Mouse (Mus musculus) embryonic facial prominence, embryonic 15.5 days (tissue): ENCODE results near the gene Ip6k2. TPM values are rescaled to one million over a fixed set of nuclear protein-coding genes. Genes with fewer than 3 reads are reported as not detected.
A peak's percentile ranks its signal among the peaks of the same experiment; 100 is the strongest.

Experiments used
- ATAC-seq: fragments of 200-750 bp; cut with Nextera tagmentation; 2 replicates; pipeline ENCODE4 v1.8.0; 2017; ENCODE audit warnings: low read depth, moderate TSS enrichment; ENCODE audit not compliant: insufficient number of reproducible peaks, low FRiP score, low TSS enrichment
- H3K27ac ChIP-seq: fragments of 300-500 bp; sonication (generic); replicated peaks from 2 replicates; pipeline ENCODE4 v1.5.1; 2015; ENCODE audit warnings: mild to moderate bottlenecking, inconsistent platforms
- H3K27me3 ChIP-seq: fragments of 300-500 bp; sonication (generic); 2 replicates; pipeline ENCODE4 v1.6.1; 2015; ENCODE audit warnings: inconsistent platforms
- H3K36me3 ChIP-seq: fragments of 300-500 bp; sonication (generic); 2 replicates; pipeline ENCODE4 v1.6.1; 2015; ENCODE audit warnings: mild to moderate bottlenecking, inconsistent platforms
- H3K4me1 ChIP-seq: fragments of 300-500 bp; sonication (generic); 2 replicates; pipeline ENCODE4 v1.6.1; 2015; ENCODE audit warnings: inconsistent platforms
- H3K4me2 ChIP-seq: fragments of 300-500 bp; sonication (generic); replicated peaks from 2 replicates; pipeline ENCODE4 v1.6.1; 2015; ENCODE audit warnings: mild to moderate bottlenecking, inconsistent platforms
- H3K4me3 ChIP-seq: fragments of 300-500 bp; sonication (generic); replicated peaks from 2 replicates; pipeline ENCODE4 v1.5.1; 2015; ENCODE audit warnings: mild to moderate bottlenecking, inconsistent platforms
- H3K9ac ChIP-seq: fragments of 300-500 bp; sonication (generic); 2 replicates; pipeline ENCODE4 v1.6.1; 2015; ENCODE audit warnings: inconsistent platforms
- H3K9me3 ChIP-seq: fragments of 300-500 bp; sonication (generic); replicated peaks from 2 replicates; pipeline ENCODE4 v1.6.1; 2016; ENCODE audit warnings: inconsistent platforms
- WGBS: fragments of 180-500 bp; shearing (Covaris S2); methylation state at CpG from one replicate; pipeline ENCODE4 v1.1.7; 2015; 5-methylcytosine and 5-hydroxymethylcytosine counted together
- polyA plus RNA-seq: library from polyadenylated mRNA; unstranded; fragments of >200 nt; fragmentation: Nextera tagmentation; extraction: Ambion mirVana; gene quantifications from 2 replicates; pipeline ENCODE4 v1.2.1, GENCODE M21; 2015

Gene Ip6k2
- polyA plus RNA-seq, 1 experiment from 2014 or later = 101 TPM

DNA sequence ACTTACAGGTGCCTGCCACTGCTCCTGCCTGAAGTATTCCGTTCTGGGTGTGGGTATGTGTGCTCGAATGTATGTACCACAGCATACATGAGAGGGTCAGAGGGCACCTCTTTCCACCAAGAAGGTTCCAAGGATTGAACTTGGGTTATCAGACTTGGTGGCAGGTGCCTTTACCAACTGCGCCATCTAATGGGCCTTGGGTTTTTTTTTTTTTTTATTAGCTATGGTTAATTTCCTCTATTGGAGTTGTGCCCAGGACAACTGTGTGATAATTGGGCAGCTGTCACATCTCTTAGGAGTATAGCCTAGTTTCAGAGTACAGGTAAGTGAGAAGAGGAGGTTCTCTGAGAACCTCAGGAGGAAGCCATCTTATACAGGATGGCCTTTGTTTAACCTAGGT, 16.0 kb downstream of the Ip6k2 start:
- H3K27ac ChIP-seq = no peak overlapping the region
- no peak overlapping the region for H3K4me3 ChIP-seq
- peaks cover 72% of the 10 kb centered on the region for H3K36me3 ChIP-seq
- peaks cover 20% of the 10 kb centered on the region for H3K4me1 ChIP-seq
- no peak overlapping the region for H3K9ac ChIP-seq
- no peaks in the 10 kb centered on the region for H3K9me3 ChIP-seq
- no peaks in the 10 kb centered on the region for H3K27me3 ChIP-seq
- ATAC-seq = no peak
- 84% methylated on average over 3 of the region's 3 CpGs for WGBS
- no peak overlapping the region for H3K4me2 ChIP-seq

GRCm38 (mm10) chr9:108805768-108806167, 22.2 kb downstream of the Ip6k2 start:
- no peak for ATAC-seq
- Histone ChIP-seq H3K9ac (no peak overlapping the region), H3K9me3 (no peaks in the 10 kb centered on the region), H3K4me2 (no peak overlapping the region), H3K27me3 (no peaks in the 10 kb centered on the region), H3K4me1 (peaks cover 21% of the 10 kb centered on the region), H3K4me3 (no peak overlapping the region), H3K27ac (no peak overlapping the region), H3K36me3 (peaks cover 49% of the 10 kb centered on the region)
- 92% methylated on average over 8 of the region's 8 CpGs for WGBS

DNA sequence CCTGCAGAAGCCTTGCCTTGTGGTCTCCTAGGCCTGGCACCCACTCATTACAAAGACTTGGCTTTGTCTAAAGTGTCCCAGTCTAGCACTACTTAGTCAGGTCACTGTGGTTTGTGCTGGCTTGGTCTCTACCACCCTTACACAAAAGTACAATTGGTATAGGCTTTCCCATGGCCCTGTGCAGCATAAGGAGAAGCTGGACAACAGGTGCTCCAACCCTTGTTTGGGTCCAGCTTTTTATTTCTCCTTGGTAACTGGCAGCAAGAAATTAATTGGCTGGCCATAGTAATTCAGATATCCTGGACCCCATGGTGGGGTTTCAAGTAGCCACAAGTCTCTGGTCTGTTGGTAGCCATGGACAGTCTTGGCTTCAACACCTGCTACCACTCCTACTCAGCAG, 22.8 kb downstream of the Ip6k2 start:
- H3K4me2 ChIP-seq = no peak overlapping the region
- H3K9me3 ChIP-seq = no peaks in the 10 kb centered on the region
- H3K27ac ChIP-seq = no peak overlapping the region
- ATAC-seq = no peak
- H3K9ac ChIP-seq = no peak overlapping the region
- H3K27me3 ChIP-seq = no peaks in the 10 kb centered on the region
- H3K36me3 ChIP-seq = peaks cover 52% of the 10 kb centered on the region
- no peak overlapping the region for H3K4me3 ChIP-seq
- H3K4me1 ChIP-seq = peaks cover 21% of the 10 kb centered on the region

DNA sequence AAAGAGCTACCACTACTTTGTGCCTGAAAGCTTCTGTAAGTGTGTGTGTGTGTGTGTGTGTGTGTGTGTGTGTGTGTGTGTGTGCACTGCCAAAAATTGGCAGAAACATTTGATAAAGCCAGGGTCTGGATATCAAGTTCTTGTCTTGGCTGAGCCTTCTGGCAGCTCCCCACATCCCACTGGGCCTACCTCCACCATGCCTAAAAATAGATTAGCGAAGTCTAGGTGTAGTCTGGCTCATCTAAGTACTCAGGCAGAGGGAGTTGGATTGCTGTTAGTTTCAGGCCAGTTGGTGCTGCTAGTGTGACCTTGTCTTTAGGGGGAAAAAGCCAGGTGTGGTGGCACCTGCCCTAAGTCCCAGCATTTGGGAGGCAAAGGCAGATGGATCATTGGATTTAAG, 23.2 kb downstream of the Ip6k2 start:
- Histone ChIP-seq H3K27ac (no peak overlapping the region), H3K4me3 (no peak overlapping the region), H3K4me1 (peaks cover 21% of the 10 kb centered on the region), H3K27me3 (no peaks in the 10 kb centered on the region), H3K9me3 (no peaks in the 10 kb centered on the region), H3K4me2 (no peak overlapping the region), H3K36me3 (peaks cover 52% of the 10 kb centered on the region), H3K9ac (no peak overlapping the region)
- 84% methylated on average over 1 of the region's 1 CpGs for WGBS
- no peak for ATAC-seq

GRCm38 (mm10) chr9:108807674-108808073, 24.1 kb downstream of the Ip6k2 start:
- WGBS = 70% methylated on average over 5 of the region's 5 CpGs
- peak overlapping the region; percentile 85; the same call in 1 of the 2 replicates for H3K4me2 ChIP-seq

GRCm38 (mm10) chr9:108808163-108808665, 24.6 kb downstream of the Ip6k2 start, which contains the start of gene Nckipsd:
TSS of gene Nckipsd (plus strand) at chr9:108808368.
- no peaks in the 10 kb centered on the region for H3K9me3 ChIP-seq
- H3K27me3 ChIP-seq = no peaks in the 10 kb centered on the region
- peak within 1 kb of the TSS; percentile 85 for H3K4me2 ChIP-seq
- under 1% methylated on average over 62 of the region's 62 CpGs for WGBS
- peaks cover 21% of the 10 kb centered on the region for H3K4me1 ChIP-seq
- peak within 1 kb of the TSS; percentile 79 for H3K4me3 ChIP-seq
- ATAC-seq = peak; percentile 84
- peaks cover 55% of the 10 kb centered on the region for H3K36me3 ChIP-seq
- peak within 1 kb of the TSS; percentile 85 for H3K9ac ChIP-seq
- H3K27ac ChIP-seq = peak within 1 kb of the TSS; percentile 29

More at GRCm38 (mm10) chr9:108807674-108808073, 24.1 kb downstream of the Ip6k2 start:
- 0 out of 2 replicates have a peak, but pooled peaks have one; percentile 5 for ATAC-seq
- H3K9ac ChIP-seq = no peak overlapping the region
- H3K4me1 ChIP-seq = peaks cover 21% of the 10 kb centered on the region
- H3K4me3 ChIP-seq = no peak overlapping the region
- peaks cover 52% of the 10 kb centered on the region for H3K36me3 ChIP-seq
- no peaks in the 10 kb centered on the region for H3K27me3 ChIP-seq
- H3K9me3 ChIP-seq = no peaks in the 10 kb centered on the region
- H3K27ac ChIP-seq = peak overlapping the region; percentile 29

GRCm38 (mm10) chr9:108809188-108809587, 25.6 kb downstream of the Ip6k2 start:
- Histone ChIP-seq H3K4me1 (peaks cover 21% of the 10 kb centered on the region), H3K27me3 (no peaks in the 10 kb centered on the region), H3K4me2 (peak overlapping the region; percentile 85), H3K9ac (no peak overlapping the region), H3K4me3 (peak overlapping the region; percentile 79), H3K36me3 (peaks cover 59% of the 10 kb centered on the region), H3K27ac (no peak overlapping the region), H3K9me3 (no peaks in the 10 kb centered on the region)
- 56% methylated on average over 5 of the region's 5 CpGs for WGBS
- no peak for ATAC-seq

GRCm38 (mm10) chr9:108809723-108810122, 26.1 kb downstream of the Ip6k2 start:
- peaks cover 21% of the 10 kb centered on the region for H3K4me1 ChIP-seq
- no peak overlapping the region for H3K9ac ChIP-seq
- peaks cover 59% of the 10 kb centered on the region for H3K36me3 ChIP-seq
- no peak overlapping the region for H3K4me3 ChIP-seq
- 82% methylated on average over 6 of the region's 6 CpGs for WGBS
- no peak overlapping the region for H3K4me2 ChIP-seq
- no peaks in the 10 kb centered on the region for H3K27me3 ChIP-seq
- H3K27ac ChIP-seq = no peak overlapping the region
- no peaks in the 10 kb centered on the region for H3K9me3 ChIP-seq
- ATAC-seq = no peak

DNA sequence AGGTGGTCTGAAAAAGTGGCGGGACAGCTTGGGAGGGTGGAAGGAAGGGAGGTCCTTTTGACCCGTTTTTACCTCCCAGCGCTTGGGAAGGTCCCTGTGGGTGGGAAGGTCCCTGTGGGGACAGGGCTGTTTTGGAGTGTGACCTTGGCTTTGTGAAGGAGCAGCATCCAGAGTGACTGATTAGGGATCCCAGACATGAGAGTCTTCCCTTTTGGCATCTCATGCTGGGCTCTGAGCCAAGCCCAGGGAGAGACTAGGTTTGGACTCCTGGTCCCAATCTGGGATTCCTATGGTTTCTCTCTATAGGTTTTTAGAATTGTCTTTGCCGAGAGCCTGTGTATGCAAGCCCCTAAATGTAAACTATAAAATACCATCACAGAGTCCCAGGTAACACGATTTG, 26.9 kb downstream of the Ip6k2 start:
- no peaks in the 10 kb centered on the region for H3K9me3 ChIP-seq
- no peak for ATAC-seq
- H3K4me3 ChIP-seq = no peak overlapping the region
- WGBS = 84% methylated on average over 5 of the region's 5 CpGs
- H3K4me2 ChIP-seq = no peak overlapping the region
- H3K27ac ChIP-seq = no peak overlapping the region
- H3K27me3 ChIP-seq = no peaks in the 10 kb centered on the region
- no peak overlapping the region for H3K9ac ChIP-seq
- H3K36me3 ChIP-seq = peaks cover 59% of the 10 kb centered on the region
- H3K4me1 ChIP-seq = peaks cover 21% of the 10 kb centered on the region

GRCm38 (mm10) chr9:108815557-108815956, 32.0 kb downstream of the Ip6k2 start:
- Histone ChIP-seq H3K9ac (no peak overlapping the region), H3K27me3 (no peaks in the 10 kb centered on the region), H3K27ac (no peak overlapping the region), H3K4me2 (no peak overlapping the region), H3K9me3 (no peaks in the 10 kb centered on the region), H3K4me3 (no peak overlapping the region), H3K36me3 (peaks cover 83% of the 10 kb centered on the region), H3K4me1 (peaks cover under 1% of the 10 kb centered on the region; the same call in 1 of the 2 replicates)
- WGBS = 86% methylated on average over 7 of the region's 7 CpGs
- no peak for ATAC-seq

- Histone ChIP-seq H3K36me3 (peaks cover 47% of the 10 kb centered on the region), H3K4me3 (no peak overlapping the region), H3K27me3 (peaks cover 16% of the 10 kb centered on the region), H3K27ac (no peak overlapping the region), H3K9ac (no peak overlapping the region), H3K9me3 (no peaks in the 10 kb centered on the region), H3K4me2 (no peak overlapping the region), H3K4me1 (no peaks in the 10 kb centered on the region)
- WGBS = 63% methylated on average over 3 of the region's 3 CpGs
- ATAC-seq = no peak
These were observed 35.9 kb downstream of the Ip6k2 start for GRCm38 (mm10) chr9:108819495-108819894.

- H3K4me3 ChIP-seq = no peak overlapping the region
- H3K9me3 ChIP-seq = no peaks in the 10 kb centered on the region
- WGBS = 56% methylated on average over 5 of the region's 5 CpGs
- peaks cover 41% of the 10 kb centered on the region for H3K36me3 ChIP-seq
- ATAC-seq = no peak
- H3K27me3 ChIP-seq = peaks cover 21% of the 10 kb centered on the region
- H3K4me2 ChIP-seq = no peak overlapping the region
- no peak overlapping the region for H3K27ac ChIP-seq
- no peak overlapping the region for H3K9ac ChIP-seq
- H3K4me1 ChIP-seq = no peaks in the 10 kb centered on the region
These were observed 36.5 kb downstream of the Ip6k2 start for GRCm38 (mm10) chr9:108820077-108820476.
